8 mouse cellular contexts compared by ENCODE assay signal in genomic region chr4:116017300-116017901, GRCm38 (mm10). TPM values are rescaled to one million over a fixed set of nuclear protein-coding genes. Genes with fewer than 3 reads are reported as not detected.
DNase-seq lines count a peak whose midpoint lies in the region; ATAC-seq and TF ChIP-seq lines count a peak whose summit lies in the region.

No protein-coding gene starts in this region.

- under 1% methylated on average over 50 of the region's 60 CpGs for WGBS in lung, postnatal 0 days

- peak overlapping the region; percentile 92 for H3K4me2 ChIP-seq in lung, postnatal 0 days (replicated peaks; ENCODE audit: low read depth, low read length)

- in situ Hi-C loops in ES-E14 (cut with MboI; ENCODE audit: low sequenced_read_pairs in 2 of 2, unreplicated experiment in 2 of 2): no loop called here

- no peaks in the 10 kb centered on the region for H3K36me3 ChIP-seq in ES-E14 (ENCODE audit: control insufficient read depth, insufficient read depth, low read length, poor library complexity, severe bottlenecking)
- no peaks in the 10 kb centered on the region for H3K36me3 ChIP-seq in lung, postnatal 0 days (ENCODE audit: insufficient read depth, low read length)

- peak; percentile 37 for DNase-seq in ES-E14 (ENCODE audit: low read depth, low spot score)
- DNase-seq in cerebellum, adult 18-20 months: peak; percentile 79 to 83
- DNase-seq in layer of hippocampus, postnatal 10 days (ENCODE audit: low spot score in 2 of 2): peak; percentile 78 to 81
- DNase-seq in lung, postnatal 0 days (ENCODE audit: low spot score): peak; percentile 77
- peak; percentile 53 for DNase-seq in ovary, postnatal 14 days (ENCODE audit: low spot score)
- DNase-seq in thymus, postnatal 14 days: peak; percentile 81

- H3K4me3 ChIP-seq in ES-E14 (ENCODE audit: insufficient read depth in 1 of 2, low read depth in 1 of 2, low read length in 2 of 2, poor library complexity in 1 of 2, severe bottlenecking in 1 of 2): peak overlapping the region; percentile 80 to 96
- peak overlapping the region; percentile 57 for H3K4me3 ChIP-seq in lung, postnatal 0 days (ENCODE audit: low read depth, low read length)

- peak; percentile 78 for ATAC-seq in frontal cortex, adult (ENCODE audit: low TSS enrichment)
- peak; percentile 75 to 77 for ATAC-seq in hematopoietic stem cell, adult 5-6 weeks (replicated peaks in 1 of 2; ENCODE audit: insufficient read depth in 1 of 2, low FRiP score in 2 of 2, low TSS enrichment in 1 of 2, low read depth in 1 of 2, poor library complexity in 2 of 2, severe bottlenecking in 2 of 2)
- peak; percentile 91 for ATAC-seq in lung, postnatal 0 days

- H3K27me3 ChIP-seq in lung, postnatal 0 days (replicated peaks; ENCODE audit: insufficient read depth, low read length): peaks cover 6% of the 10 kb centered on the region; the same call in 1 of the 2 replicates

- H3K27ac ChIP-seq in ES-E14 (ENCODE audit: insufficient read depth, low read depth, low read length, poor library complexity, severe bottlenecking): no peak overlapping the region
- no peak overlapping the region for H3K27ac ChIP-seq in lung, postnatal 0 days (ENCODE audit: low read length)

- H3K9ac ChIP-seq in ES-E14 (ENCODE audit: insufficient read depth, low read depth, low read length, poor library complexity, severe bottlenecking): peak overlapping the region; percentile 72
- H3K9ac ChIP-seq in lung, postnatal 0 days (replicated peaks; ENCODE audit: low read depth): peak overlapping the region; percentile 46

- peak; percentile 16; the same call in 1 of the 2 replicates for TF ChIP-seq CTCF in lung, postnatal 0 days (IDR thresholded peaks at IDR 0.05)

- no peak for TF ChIP-seq EP300 in lung, postnatal 0 days (IDR thresholded peaks at IDR 0.05)

- no peaks in the 10 kb centered on the region for H3K9me3 ChIP-seq in ES-E14 (ENCODE audit: control insufficient read depth, insufficient read depth, low read depth, low read length)
- no peaks in the 10 kb centered on the region for H3K9me3 ChIP-seq in lung, postnatal 0 days (ENCODE audit: low read length)

- H3K4me1 ChIP-seq in ES-E14 (ENCODE audit: control insufficient read depth in 2 of 2, insufficient read depth in 2 of 2, low read length in 2 of 2, poor library complexity in 1 of 2): peaks cover 0 to 4% of the 10 kb centered on the region in 2 experiments; a peak in 1 of 4 replicates
- no peaks in the 10 kb centered on the region; the same call in 1 of the 2 replicates for H3K4me1 ChIP-seq in lung, postnatal 0 days (ENCODE audit: insufficient read depth, low read depth, low read length)

TF ChIP-seq in ES-E14, 5 proteins besides CTCF, POLR2A, EP300 and RAD21:
- no peak for TF ChIP-seq HCFC1 (IDR thresholded peaks at IDR 0.05; ENCODE audit: borderline replicate concordance, insufficient read depth, low read length)
- no peak for TF ChIP-seq ZNF384 (IDR thresholded peaks at IDR 0.05; ENCODE audit: low read depth, low read length)
- TF ChIP-seq MAFK (IDR thresholded peaks at IDR 0.05; ENCODE audit: insufficient read depth, low read depth, low read length): no peak
- no peak for TF ChIP-seq CHD2 (IDR thresholded peaks at IDR 0.05; ENCODE audit: low read depth, low read length)
- TF ChIP-seq ZC3H11A (IDR thresholded peaks at IDR 0.05; ENCODE audit: borderline replicate concordance, low read depth, low read length): no peak

RNA-seq across cellular contexts. Expression of gene Faah, which starts 0.3 kb away (rescaled TPM):
- total RNA-seq in ES-E14 (2012; rRNA removed): 5.9 and 15.5 TPM in 2 replicates
- 10.6 and 20.4 TPM in 2 replicates for total RNA-seq in hematopoietic stem cell, adult 5-6 weeks (2017)
- total RNA-seq in layer of hippocampus, postnatal 10 days (2021): 100 to 1,000 TPM in 1 of 2 experiments, 10 to 100 TPM in 1; 86.6 to 108 TPM
- 12.1 and 13.4 TPM in 2 replicates for polyA plus RNA-seq in lung, postnatal 0 days (2015; fragmentation: Nextera tagmentation; extraction: Ambion mirVana)

RNA-seq across cellular contexts. Expression of gene Nsun4, which starts 36.3 kb away (rescaled TPM):
- total RNA-seq in ES-E14 (2012; rRNA removed): 24.8 and 36.8 TPM in 2 replicates
- 12.1 and 21.3 TPM in 2 replicates for total RNA-seq in hematopoietic stem cell, adult 5-6 weeks (2017)
- total RNA-seq in layer of hippocampus, postnatal 10 days (2021): 1 to 10 TPM; 8.1 to 8.2 TPM
- 33.7 and 37.9 TPM in 2 replicates for polyA plus RNA-seq in lung, postnatal 0 days (2015; fragmentation: Nextera tagmentation; extraction: Ambion mirVana)

RNA-seq across cellular contexts. Expression of gene Uqcrh, which starts 57.5 kb away (rescaled TPM):
- 405 and 420 TPM in 2 replicates for total RNA-seq in ES-E14 (2012; rRNA removed)
- 259 and 445 TPM in 2 replicates for total RNA-seq in hematopoietic stem cell, adult 5-6 weeks (2017)
- total RNA-seq in layer of hippocampus, postnatal 10 days (2021): 100 to 1,000 TPM; 402 to 460 TPM
- polyA plus RNA-seq in lung, postnatal 0 days (2015; fragmentation: Nextera tagmentation; extraction: Ambion mirVana): 423 and 444 TPM in 2 replicates

RNA-seq across cellular contexts. Expression of gene Lrrc41, which starts 57.7 kb away (rescaled TPM):
- total RNA-seq in ES-E14 (2012; rRNA removed): 32.2 and 42.0 TPM in 2 replicates
- 11.8 and 20.5 TPM in 2 replicates for total RNA-seq in hematopoietic stem cell, adult 5-6 weeks (2017)
- 10 to 100 TPM; 51.9 to 52.8 TPM for total RNA-seq in layer of hippocampus, postnatal 10 days (2021)
- 46.1 and 49.0 TPM in 2 replicates for polyA plus RNA-seq in lung, postnatal 0 days (2015; fragmentation: Nextera tagmentation; extraction: Ambion mirVana)
